Mouse (Mus musculus): ENCODE data around the gene Olfr157. TPM values are rescaled to one million over a fixed set of nuclear protein-coding genes. Genes with fewer than 3 reads are reported as not detected.

The Olfr157 gene
- not detected for total RNA-seq (2021)
- long read RNA-seq, experiment 1 = 0 reads
- long read RNA-seq, experiment 2 = 0 reads

DNA sequence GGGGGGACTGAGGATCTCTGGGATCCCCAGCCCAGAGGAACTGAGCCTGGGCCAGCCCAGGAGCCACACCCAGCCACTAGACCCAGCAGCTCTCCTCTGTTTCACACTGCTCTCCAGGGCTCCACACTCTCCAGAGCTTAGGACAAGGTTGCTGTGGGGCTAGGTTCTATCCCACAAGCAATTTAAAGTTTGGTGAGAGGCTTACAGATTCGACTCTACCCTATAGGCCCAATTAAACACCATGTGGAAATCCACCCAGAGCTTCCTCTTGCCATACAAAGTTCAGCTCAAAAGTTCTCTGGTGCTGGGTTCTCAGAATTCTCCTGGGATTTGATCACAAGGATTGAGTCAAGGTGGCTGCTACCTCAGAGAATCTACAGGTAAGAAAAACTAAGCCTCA lies at the start of gene Olfr157:
TSS of gene Olfr157 (minus strand) at position 101 of the 400 bp plus-strand sequence.
- intact Hi-C loops (cut with DNase I) = no loop called here
- DNase-seq (ENCODE audit: low spot score in 2 of 2) = no peak

GRCm38 (mm10) chr4:43884196-43884595 lies 44.2 kb upstream of the Olfr157 start:
- intact Hi-C loops (cut with DNase I) = no loop called here

DNA sequence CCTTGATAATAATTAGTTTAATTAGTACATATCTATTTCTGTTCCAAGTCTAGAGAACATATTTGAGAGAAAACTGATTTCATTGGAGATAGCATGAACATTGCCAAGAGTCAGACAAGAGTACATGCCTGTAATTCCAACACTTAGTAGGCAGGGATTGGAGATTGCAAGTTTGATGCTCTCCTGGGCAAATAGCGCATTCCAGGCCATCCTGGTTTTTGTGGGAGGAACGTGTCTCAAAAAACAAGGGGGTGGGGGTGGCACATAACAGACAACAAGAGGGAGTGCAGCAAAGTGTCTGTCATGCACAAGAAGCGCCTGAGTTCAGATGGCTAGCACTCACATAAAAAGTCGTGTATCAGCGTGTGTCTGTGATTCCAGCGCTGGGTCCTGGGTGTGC lies 39.6 kb upstream of the Olfr157 start:
- intact Hi-C loops (cut with DNase I) = no loop called here
- DNase-seq (ENCODE audit: low spot score in 2 of 2) = no peak

More at GRCm38 (mm10) chr4:43884196-43884595, 44.2 kb upstream of the Olfr157 start:
- DNase-seq (ENCODE audit: low spot score in 2 of 2) = no peak

DNA sequence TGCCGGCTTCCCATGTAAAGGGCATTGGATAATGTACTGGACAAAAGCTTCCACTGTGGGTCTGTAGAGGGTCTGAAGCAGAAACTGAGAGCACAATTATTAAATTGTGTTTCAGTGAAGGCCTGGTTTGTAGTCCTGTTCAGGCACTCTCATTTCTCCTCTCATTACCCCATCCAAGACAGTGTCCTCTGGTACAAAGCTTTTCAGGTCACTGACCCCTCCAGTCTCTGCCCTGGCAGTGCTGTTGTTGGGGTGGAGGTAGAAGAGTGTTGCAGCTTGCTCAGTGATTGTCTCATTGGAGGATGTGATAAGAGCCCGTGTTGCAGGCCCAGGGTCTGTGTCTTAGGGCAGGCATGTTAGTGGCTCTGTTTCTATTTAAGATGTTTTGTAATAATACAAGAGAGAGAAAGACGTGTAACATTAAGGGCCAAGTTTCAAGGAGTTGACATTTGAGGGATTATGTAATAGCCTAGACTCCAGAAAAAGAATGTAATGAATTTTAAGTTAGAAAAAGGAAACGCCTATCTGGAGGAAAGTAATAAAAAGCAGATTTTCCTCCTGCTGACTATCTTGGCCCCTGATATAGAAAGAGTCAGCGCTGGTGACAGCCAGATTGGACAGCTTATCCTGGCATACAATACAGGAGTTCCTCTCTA lies 38.2 kb upstream of the Olfr157 start:
- intact Hi-C loops (cut with DNase I) = no loop called here
- no peak for DNase-seq (ENCODE audit: low spot score in 2 of 2)

DNA sequence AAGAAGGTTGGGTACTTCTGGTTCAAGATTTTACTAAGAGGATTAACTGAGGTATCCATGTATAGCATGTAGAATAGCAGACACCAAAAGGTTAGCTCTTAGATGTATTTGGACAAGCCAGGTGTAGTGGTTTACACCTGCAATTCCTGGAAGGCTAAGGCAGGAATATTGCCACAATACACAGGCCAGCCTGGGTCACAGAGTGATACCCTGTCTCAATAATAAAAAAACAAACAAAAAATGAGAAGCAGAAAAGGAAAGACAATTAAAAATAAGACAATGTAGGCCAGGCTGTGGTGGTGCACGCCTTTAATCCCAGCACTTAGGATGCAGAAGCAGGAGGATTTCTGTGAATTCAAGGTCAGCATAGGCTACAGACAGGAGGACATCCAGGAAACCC lies 37.2 kb upstream of the Olfr157 start:
- intact Hi-C loops (cut with DNase I) = no loop called here
- no peak for DNase-seq (ENCODE audit: low spot score in 2 of 2)

DNA sequence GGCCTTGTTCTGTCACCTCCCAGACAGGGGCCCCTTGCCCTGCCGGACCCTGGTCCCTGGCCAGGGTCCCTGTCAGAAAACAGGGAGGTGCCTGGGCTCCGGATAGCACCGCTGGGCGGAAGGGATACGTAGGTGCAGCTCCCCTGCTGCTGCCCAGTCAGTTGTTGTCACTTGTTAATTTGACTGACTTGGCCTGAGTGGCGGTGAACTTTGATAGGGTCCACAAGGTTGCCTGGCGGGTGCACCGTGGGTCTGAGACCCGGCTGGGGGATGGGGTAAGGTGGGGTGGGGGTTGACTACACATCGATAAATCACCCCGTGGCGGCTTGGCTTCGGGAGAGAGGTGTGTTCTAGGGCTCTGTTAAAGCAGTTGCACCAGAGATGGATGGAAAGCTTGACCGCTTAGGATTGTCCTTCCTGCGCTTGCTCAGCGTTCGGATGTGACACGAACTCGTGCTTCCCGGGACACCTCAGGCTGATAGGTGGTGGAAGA lies 36.0 kb upstream of the Olfr157 start:
- intact Hi-C loops (cut with DNase I) = no loop called here
- peak in 1 of 2 experiments; percentile 11 for DNase-seq (ENCODE audit: low spot score in 2 of 2)

- peak; percentile 73 to 83 for DNase-seq (ENCODE audit: low spot score in 2 of 2)
- intact Hi-C loops (cut with DNase I) = no loop called here
Measured at GRCm38 (mm10) chr4:43875160-43875918, 35.3 kb upstream of the Olfr157 start, which contains the start of gene Reck. Gene Reck, plus strand, starts transcription at chr4:43875530.

DNA sequence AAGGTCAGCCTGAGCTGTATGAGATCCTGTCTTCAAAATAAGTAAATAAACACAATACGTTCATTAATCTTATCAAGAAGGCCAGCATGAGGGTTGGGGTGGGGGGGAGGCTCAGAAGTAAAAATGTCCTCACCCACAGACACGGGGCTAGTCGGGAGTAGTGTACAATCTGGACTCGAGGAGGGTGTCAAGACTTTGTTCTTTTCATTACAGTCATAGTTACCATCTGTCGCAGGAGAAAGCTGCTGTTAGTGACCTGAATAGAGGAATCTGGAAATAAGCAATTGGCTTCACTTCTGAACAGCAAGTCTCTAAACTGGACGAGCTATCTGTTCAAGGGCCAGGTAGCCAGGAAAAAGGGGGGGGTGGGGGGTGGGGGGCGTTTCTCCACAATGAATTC lies 34.5 kb upstream of the Olfr157 start:
- DNase-seq (ENCODE audit: low spot score in 2 of 2) = no peak
- intact Hi-C loops (cut with DNase I) = no loop called here

DNA sequence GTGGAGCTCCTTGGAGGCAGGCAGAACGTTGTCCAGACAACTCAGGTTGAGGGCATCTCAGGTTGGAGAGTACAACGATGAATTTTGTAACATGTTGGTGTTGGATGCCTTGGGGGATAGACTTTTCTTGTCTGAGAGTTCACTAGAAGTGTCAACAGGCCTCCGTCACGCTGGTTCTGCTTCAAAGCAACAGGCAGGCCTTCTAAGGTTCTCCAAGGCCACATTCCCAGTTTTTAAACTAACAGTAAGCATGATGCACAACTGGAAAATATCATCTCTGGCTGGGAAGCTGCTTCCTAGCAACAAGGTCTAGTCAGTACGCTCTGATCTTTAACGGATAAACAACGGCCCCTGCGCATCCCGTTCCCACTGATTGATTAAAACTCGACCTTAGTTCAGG lies 29.8 kb upstream of the Olfr157 start:
- no peak for DNase-seq (ENCODE audit: low spot score in 2 of 2)
- intact Hi-C loops (cut with DNase I) = no loop called here

DNA sequence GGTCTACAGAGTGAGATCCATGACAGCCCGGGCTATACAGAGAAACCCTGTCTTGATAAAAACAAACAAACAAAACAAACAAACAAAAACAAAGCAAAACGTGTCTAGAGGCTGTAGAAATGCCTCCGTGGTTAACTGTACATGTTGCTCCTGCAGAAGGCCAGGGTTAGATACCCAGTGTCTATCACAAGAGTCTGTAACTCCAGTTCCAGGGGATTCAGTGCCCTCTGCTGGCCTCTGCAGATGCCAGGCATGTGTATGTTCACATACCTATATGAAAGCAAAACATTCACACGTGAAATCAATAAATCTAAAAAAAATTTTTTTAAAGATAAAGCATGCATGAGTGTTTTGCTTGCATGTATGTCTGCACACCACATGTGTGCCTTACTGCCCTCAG lies 23.3 kb upstream of the Olfr157 start:
- intact Hi-C loops (cut with DNase I) = loop anchor here (5.0 kb wide), 1 partner anchor 41 kb away; the partner anchor contains the start of gene Olfr156
- no peak for DNase-seq (ENCODE audit: low spot score in 2 of 2)

DNA sequence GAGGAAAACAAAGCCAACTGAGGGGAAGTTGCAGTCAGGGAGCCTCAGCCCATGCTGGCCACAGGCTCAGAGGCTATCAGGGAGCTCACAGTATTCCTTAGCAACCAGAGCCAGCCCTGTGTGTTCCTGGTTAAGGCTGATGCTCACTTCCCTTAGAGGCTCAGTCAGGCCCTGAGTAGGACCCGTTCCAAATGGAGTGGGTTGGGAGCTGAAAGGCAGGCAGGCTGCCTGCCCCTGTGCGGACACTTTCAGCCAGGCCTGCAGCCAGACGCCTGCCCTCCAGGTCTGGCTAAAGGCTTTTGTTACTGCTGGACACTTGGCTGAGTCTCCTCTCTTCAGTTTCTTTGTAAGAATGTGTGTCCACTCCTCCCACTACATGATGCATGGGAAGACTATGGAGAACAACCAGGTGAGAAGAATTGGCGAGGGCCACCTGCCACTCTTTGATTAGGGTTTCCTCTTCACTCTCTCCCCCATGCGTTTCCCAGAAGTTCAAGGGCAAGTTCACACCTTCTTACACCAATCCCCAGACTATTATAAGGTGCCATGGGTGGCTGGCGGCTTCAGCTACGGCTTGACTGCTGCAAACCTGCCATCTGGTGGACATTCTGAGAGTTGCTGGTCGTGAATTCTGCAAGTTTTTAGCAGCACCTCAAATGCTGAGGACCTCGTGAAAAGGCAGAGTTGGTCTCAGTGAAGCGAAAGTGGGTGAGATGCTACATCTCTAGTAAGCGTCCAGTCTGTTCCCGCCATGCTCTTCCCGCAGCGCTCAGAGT lies 20.9 kb upstream of the Olfr157 start:
- peak; percentile 70 to 83 for DNase-seq (ENCODE audit: low spot score in 2 of 2)
- intact Hi-C loops (cut with DNase I) = loop anchor here (1.0 to 5.0 kb wide), 3 partner anchors 39 to 116 kb away; partner anchors contain the start of gene Olfr156

DNA sequence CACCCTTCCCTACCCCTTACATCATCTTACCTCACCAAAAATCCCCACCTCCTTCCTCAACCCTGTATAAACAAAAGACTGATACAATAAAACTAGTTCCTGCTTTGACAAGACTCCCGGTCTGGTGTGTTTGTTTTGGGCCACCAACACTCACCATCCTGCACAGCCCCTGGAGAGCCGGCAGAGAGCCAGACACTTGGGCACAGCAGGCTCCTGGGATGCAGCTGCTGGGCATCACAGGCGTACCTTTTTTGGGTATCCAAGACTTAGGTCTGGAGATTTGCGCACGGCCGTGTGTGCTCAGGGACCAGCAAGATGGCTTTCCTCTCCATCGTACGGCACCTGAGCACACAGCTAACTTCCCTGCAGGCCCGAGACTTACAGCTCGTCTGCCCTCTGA lies 19.9 kb upstream of the Olfr157 start:
- DNase-seq (ENCODE audit: low spot score in 2 of 2) = no peak
- intact Hi-C loops (cut with DNase I) = loop anchor here (2.0 to 5.0 kb wide), 2 partner anchors 38 to 97 kb away; partner anchors contain the start of gene Olfr156

- no peak for DNase-seq (ENCODE audit: low spot score in 2 of 2)
- intact Hi-C loops (cut with DNase I) = no loop called here
Measured at GRCm38 (mm10) chr4:43854101-43854500, 14.1 kb upstream of the Olfr157 start.

GRCm38 (mm10) chr4:43851265-43851664 lies 11.3 kb upstream of the Olfr157 start, which contains the start of gene Olfr155:
Gene Olfr155, plus strand, starts transcription at chr4:43851565.
- intact Hi-C loops (cut with DNase I) = no loop called here
- DNase-seq (ENCODE audit: low spot score in 2 of 2) = no peak

DNA sequence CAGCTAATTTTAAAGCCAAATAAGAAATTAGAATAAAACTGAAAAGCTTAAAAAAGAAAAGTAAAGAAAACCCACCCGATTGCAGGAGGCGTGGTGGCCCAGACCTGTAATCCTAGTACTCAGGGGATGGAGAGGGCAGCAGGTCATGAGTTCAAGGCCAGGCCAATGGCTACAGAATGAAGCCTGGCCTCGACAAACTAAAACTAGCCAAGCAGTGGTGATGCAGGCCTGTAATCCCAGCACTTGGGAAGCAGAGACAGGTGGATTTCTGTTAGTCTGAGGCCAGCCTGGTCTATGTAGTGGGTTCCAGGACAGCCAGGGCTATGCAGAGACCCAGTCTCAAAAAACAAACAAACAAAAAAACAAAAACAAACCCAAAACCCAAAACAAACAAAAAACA lies 1.7 kb downstream of the Olfr157 start:
- DNase-seq (ENCODE audit: low spot score in 2 of 2) = no peak
- intact Hi-C loops (cut with DNase I) = no loop called here

DNA sequence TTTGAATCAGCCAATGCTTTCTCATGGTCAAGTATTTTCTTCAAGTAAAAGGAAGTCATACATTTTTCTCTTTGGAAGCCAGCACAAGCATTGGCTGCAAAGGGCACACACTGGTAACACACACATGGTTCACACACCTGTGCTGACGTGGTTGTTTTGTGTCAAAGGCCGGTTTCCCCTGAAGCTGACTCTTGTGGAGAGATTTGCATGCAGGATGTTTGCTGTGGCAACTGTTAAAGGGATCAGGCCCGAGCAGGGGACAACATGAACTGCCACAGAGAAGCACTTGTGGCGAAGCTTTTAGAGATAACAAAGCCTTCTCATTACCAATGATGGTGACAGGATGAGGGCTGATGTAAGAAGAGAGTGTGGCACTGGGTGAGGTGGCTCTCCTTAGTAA lies 5.3 kb downstream of the Olfr157 start:
- intact Hi-C loops (cut with DNase I) = no loop called here
- DNase-seq (ENCODE audit: low spot score in 2 of 2) = no peak

GRCm38 (mm10) chr4:43833752-43834151 lies 6.2 kb downstream of the Olfr157 start:
- DNase-seq (ENCODE audit: low spot score in 2 of 2) = no peak
- intact Hi-C loops (cut with DNase I) = no loop called here

DNA sequence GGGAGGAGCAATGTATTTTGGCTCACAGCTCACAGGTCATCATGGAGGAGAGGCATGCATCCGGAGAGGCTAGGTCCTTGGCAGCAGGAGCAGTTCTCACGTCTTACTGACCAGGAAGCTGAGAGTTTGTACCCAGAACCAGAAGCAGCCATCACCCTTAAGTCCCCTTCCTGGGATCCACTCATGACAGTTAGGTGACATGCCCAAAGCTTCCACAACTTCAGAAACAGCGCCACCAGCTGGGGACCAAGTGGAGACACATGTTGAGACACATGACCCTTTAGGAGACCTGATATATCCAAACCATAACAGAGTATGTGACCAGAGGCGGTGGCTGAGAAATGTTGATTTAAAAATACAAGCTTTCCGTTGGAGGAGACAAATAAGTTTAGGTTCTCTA lies 8.0 kb downstream of the Olfr157 start:
- intact Hi-C loops (cut with DNase I) = no loop called here
- DNase-seq (ENCODE audit: low spot score in 2 of 2) = no peak

DNA sequence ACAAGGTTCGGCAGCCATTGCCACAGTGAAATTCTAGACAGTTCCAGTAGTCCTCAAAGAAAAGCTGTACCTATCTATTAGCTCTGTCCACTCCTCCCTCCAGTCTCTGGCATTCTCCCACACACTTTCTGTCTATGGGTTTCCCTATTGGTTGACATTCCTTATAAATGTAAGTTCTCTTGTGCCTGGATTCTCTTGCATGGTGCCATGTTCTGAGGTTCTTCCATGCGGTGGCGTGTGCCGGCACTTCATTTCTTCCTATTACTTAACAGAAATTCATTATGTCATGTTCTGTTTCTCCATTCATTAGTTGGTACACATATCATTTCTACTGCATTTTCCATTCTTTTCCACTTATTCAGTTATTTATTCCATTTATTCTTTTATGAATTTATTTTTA lies 11.2 kb downstream of the Olfr157 start:
- intact Hi-C loops (cut with DNase I) = no loop called here

More for the DNA sequence above, 11.2 kb downstream of the Olfr157 start:
- no peak for DNase-seq (ENCODE audit: low spot score in 2 of 2)

Measured in left cerebral cortex, postnatal 14 days (tissue).